Mouse (Mus musculus): Measurements from ENCODE around the gene Lrrfip1.

Lrrfip1 gene

GRCm38 (mm10) chr1:91085686-91086085 lies 87.1 kb downstream of the Lrrfip1 start:
- DNase-seq (ENCODE audit: low spot score in 2 of 2) = no peak

GRCm38 (mm10) chr1:91086325-91086724 lies 87.8 kb downstream of the Lrrfip1 start:
- no peak for DNase-seq (ENCODE audit: low spot score in 2 of 2)

- no peak for DNase-seq (ENCODE audit: low spot score in 2 of 2)
Observed at GRCm38 (mm10) chr1:91086748-91087147, 88.2 kb downstream of the Lrrfip1 start.

- no peak for DNase-seq (ENCODE audit: low spot score in 2 of 2)
Observed at GRCm38 (mm10) chr1:91088027-91088426, 89.5 kb downstream of the Lrrfip1 start.

- DNase-seq (ENCODE audit: low spot score in 2 of 2) = no peak
Observed at GRCm38 (mm10) chr1:91088941-91089340, 90.4 kb downstream of the Lrrfip1 start.

- DNase-seq (ENCODE audit: low spot score in 2 of 2) = no peak
Observed at GRCm38 (mm10) chr1:91090456-91090855, 91.9 kb downstream of the Lrrfip1 start.

- DNase-seq (ENCODE audit: low spot score in 2 of 2) = no peak
Observed at GRCm38 (mm10) chr1:91092451-91092850, 93.9 kb downstream of the Lrrfip1 start.

- no peak for DNase-seq (ENCODE audit: low spot score in 2 of 2)
Observed at GRCm38 (mm10) chr1:91093296-91093695, 94.8 kb downstream of the Lrrfip1 start.

GRCm38 (mm10) chr1:91094001-91094400 lies 95.5 kb downstream of the Lrrfip1 start:
- no peak for DNase-seq (ENCODE audit: low spot score in 2 of 2)

GRCm38 (mm10) chr1:91095258-91095657 lies 96.7 kb downstream of the Lrrfip1 start:
- no peak for DNase-seq (ENCODE audit: low spot score in 2 of 2)

- DNase-seq (ENCODE audit: low spot score in 2 of 2) = no peak
Observed at GRCm38 (mm10) chr1:91095853-91096252, 97.3 kb downstream of the Lrrfip1 start.

GRCm38 (mm10) chr1:91096490-91096889 lies 98.0 kb downstream of the Lrrfip1 start:
- no peak for DNase-seq (ENCODE audit: low spot score in 2 of 2)

GRCm38 (mm10) chr1:91097283-91097834 lies 98.8 kb downstream of the Lrrfip1 start:
- DNase-seq (ENCODE audit: low spot score in 2 of 2) = no peak

GRCm38 (mm10) chr1:91098887-91099286 lies 100.3 kb downstream of the Lrrfip1 start:
- DNase-seq (ENCODE audit: low spot score in 2 of 2) = peak in 1 of 2 experiments; percentile 55

- DNase-seq (ENCODE audit: low spot score in 2 of 2) = no peak
Observed at GRCm38 (mm10) chr1:91101709-91102440, 103.3 kb downstream of the Lrrfip1 start.

- DNase-seq (ENCODE audit: low spot score in 2 of 2) = no peak
Observed at GRCm38 (mm10) chr1:91103366-91103983, 104.9 kb downstream of the Lrrfip1 start.

GRCm38 (mm10) chr1:91107548-91107947 lies 109.0 kb downstream of the Lrrfip1 start:
- no peak for DNase-seq (ENCODE audit: low spot score in 2 of 2)

- no peak for DNase-seq (ENCODE audit: low spot score in 2 of 2)
Observed at GRCm38 (mm10) chr1:91109302-91109701, 110.8 kb downstream of the Lrrfip1 start.

GRCm38 (mm10) chr1:91112171-91112570 lies 113.6 kb downstream of the Lrrfip1 start:
- DNase-seq (ENCODE audit: low spot score in 2 of 2) = no peak

GRCm38 (mm10) chr1:91112606-91113005 lies 114.1 kb downstream of the Lrrfip1 start:
- no peak for DNase-seq (ENCODE audit: low spot score in 2 of 2)

GRCm38 (mm10) chr1:91122121-91122520 lies 123.6 kb downstream of the Lrrfip1 start:
- no peak for DNase-seq (ENCODE audit: low spot score in 2 of 2)

GRCm38 (mm10) chr1:91123004-91123403 lies 124.5 kb downstream of the Lrrfip1 start:
- DNase-seq (ENCODE audit: low spot score in 2 of 2) = no peak

- DNase-seq (ENCODE audit: low spot score in 2 of 2) = no peak
Observed at GRCm38 (mm10) chr1:91123466-91123865, 124.9 kb downstream of the Lrrfip1 start.
